Mouse (Mus musculus) left cerebral cortex, postnatal 14 days (tissue): ENCODE results near the gene Homer1. TPM values are rescaled to one million over a fixed set of nuclear protein-coding genes. Genes with fewer than 3 reads are reported as not detected.

ENCODE experiments used
- DNase-seq, 2 experiments: peaks; one replicate each; pipeline ENCODE4 v3.0.0; 2021 to 2022; ENCODE audit warnings: low spot score in 2 of 2, mixed read lengths in 1 of 2
- intact Hi-C: fragments of 180-260 bp; cut with DNase I; formaldehyde crosslinking; loops from one replicate; pipeline ENCODE4 v1.15.1; 2025
- long read RNA-seq, 2 experiments: library from polyadenylated mRNA; stranded (forward); transcript quantifications; one replicate each; pipeline ENCODE4 v2.0.0; 2021
- total RNA-seq, 2 experiments: library from RNA; stranded (reverse); gene quantifications; 2 replicates each; pipeline ENCODE4 v1.2.3; 2021

The Homer1 gene
- total RNA-seq: 100 to 1,000 TPM; 246 to 263 TPM
- long read RNA-seq, experiment 1, full-length matches to known transcripts: 106 of 132 reads
- long read RNA-seq, experiment 1, partial matches to known transcripts: 2 of 132 reads
- long read RNA-seq, experiment 1, other reads (novel, unspliced or antisense): 24 of 132 reads
- long read RNA-seq, experiment 2, full-length matches to known transcripts: 112 of 128 reads
- long read RNA-seq, experiment 2, partial matches to known transcripts: 1 of 128 reads
- long read RNA-seq, experiment 2, other reads (novel, unspliced or antisense): 15 of 128 reads

DNA sequence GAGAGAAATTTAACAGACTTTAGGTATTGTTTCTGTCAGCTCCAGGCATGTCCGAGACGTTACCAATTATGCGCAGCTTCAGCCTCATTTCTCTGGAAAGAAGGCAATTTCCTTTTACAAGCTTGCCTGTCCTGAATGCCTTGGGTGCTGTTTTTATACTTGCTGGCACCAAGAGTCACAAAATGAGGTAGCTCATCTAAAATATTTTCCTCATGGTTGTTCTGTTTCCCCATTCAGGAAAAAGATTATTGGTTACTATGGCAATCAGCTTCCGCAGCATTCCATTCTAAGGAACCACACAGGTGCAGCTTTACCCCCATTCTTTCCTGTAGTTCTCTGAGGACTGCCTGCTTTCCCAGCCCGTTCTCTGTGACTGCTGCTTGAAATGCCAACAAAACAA is at the start of gene Homer1:
TSS of gene Homer1 (plus strand) at position 320 of the 400 bp plus-strand sequence.
- peak in 1 of 2 experiments; percentile 67 for DNase-seq
- intact Hi-C loops: no loop called here

DNA sequence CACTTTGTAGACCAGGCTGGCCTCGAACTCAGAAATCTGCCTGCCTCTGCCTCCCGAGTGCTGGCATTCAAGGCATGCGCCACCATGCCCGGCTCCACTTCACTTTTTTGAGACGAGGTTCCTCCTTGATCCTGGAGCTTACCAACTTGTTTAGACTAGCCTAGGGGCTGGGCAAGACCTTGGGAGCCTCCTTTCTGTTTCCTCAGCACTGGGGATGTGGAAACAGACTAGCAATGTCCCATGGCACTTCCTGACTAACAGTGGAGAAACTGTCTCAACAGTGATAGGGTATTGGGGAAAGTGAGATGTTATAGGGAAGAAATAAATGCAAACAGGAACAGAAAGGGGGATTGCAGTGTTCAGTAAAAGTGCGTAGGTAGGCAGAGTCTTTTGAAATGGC is 47.7 kb upstream of the Homer1 start:
- intact Hi-C loops: no loop called here
- no peak for DNase-seq

DNA sequence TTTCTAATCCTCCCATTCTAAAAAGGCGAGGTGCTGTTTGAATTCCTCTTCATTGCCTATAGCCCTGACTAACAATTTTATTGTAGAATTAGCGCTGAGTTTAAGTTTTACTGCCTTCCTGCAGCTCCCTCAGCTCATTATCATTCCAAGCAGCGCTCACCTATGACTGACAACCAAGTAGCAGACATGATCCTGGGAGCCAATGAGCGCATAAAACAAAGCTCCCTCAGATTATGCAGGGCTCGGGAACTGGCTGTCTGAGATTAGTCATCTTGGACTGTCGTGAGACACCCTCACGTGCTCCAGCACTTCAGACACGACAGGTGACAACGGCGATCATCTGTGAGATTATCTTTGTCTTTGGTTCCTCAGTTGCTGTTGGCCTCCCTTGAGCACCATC is 47.3 kb upstream of the Homer1 start:
- DNase-seq: no peak
- intact Hi-C loops: no loop called here

DNA sequence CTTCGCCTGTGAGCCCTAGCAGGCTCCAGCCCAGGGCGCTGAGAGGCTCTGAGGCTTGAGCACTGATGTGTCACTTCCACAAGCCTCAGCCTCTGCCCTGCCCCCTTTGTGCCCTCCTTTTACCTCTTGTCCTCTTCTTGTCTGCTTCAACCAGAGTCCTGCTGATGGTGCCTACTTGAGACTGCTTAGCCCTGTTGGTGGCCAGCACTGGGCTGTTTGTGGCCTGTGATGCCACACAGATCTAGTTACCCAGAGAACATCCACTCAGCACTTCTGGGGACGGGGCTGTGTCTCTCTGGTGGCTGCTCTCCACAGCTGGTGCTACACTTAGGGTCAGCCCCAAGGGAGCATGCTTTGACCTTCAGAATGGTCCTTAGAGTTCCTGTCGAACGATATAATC is 46.5 kb upstream of the Homer1 start:
- DNase-seq: no peak
- intact Hi-C loops: no loop called here

DNA sequence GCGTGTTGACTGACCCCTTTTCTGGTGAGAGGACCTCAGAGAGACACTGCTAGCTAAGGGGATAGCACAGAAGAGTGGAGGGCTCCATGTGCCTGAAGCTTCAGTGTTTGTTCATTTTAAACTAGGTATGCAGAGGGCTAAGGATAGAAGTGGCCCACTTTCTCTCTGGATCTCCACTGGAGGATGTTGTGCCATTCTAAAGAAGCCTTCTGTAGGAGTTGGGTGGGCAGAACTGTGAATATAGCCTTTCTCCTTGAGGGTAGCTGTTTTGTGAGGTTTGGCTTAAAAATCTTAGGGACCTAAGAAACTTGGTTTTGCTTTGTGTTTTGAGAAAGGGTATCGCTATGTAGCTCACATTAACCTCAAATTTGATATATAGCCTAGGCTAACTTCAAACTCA is 32.3 kb upstream of the Homer1 start:
- intact Hi-C loops: no loop called here
- no peak for DNase-seq

DNA sequence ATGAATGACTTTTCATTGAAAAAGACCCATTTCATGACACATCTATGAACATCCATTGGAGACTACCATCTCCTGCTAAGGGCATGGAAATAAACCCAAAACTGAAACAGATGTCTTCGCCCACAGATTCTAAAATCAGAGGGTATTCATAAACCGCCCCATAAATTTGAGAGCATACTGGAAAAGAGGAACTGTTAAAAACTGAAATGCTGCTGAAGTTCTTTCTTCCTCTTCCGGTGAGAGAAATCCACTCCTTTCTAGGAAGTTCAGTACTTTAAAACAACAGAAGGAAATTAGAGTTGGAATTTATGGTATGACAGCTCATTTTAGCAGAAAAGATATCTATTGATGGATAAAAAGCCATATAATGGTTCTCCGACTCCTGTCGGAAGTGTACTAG is 1.1 kb downstream of the Homer1 start:
- DNase-seq: no peak
- intact Hi-C loops: loop anchor here (5.0 to 10.0 kb wide), 6 partner anchors 88 to 422 kb away; no protein-coding TSS in a partner anchor

DNA sequence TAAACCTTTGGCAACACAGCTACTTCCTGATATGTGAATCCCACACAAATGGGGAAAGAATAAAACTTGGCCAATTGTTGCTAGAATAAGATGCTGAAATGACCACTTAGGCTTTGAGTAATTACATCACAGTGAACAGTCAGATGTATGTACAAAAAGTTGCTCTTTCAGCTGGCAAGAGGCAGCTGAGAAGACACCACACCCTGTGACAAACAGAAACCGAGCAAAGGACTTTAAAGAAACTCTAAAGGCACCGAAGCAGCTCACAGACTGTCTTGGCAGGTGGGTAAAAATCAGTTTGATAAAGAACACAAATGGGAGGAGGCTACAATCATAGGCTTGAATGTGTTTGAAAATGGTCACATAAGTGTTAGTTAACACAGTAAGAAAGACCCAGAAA is 1.6 kb downstream of the Homer1 start:
- no peak for DNase-seq
- intact Hi-C loops: loop anchor here (5.0 to 10.0 kb wide), 6 partner anchors 89 to 421 kb away; no protein-coding TSS in a partner anchor

DNA sequence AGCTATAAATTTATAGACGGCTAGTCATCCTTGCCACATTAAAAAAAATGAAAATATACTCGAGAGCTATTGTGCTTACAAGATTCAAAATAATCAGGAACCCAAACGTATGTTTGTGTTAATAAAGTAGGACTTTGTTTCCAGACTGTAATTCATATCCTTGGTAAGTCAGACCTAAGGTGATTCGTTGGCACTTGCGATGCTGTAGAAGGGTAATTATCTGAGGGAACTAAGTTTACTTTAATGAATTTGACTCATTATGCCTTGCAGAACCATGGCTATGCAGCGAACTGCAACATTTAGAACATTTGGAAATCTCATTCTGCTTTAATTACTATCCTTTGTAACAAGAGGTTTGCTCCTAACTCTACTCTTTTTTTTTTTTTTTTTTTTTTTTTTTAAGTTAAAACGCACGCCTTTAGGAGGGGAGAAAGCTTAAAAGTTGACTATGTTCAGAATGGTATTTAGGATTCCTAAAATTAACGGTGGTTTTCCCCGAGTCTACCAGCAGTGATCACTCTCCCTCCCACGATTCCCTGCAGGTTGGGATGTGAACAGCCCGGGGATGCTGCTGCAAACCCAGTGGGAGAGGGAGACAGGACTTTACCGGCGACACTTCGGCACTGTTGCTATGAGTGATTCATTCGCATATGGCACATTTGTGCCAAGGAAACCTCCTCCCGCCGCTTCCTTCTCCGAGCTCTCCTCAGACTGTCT is 3.6 kb downstream of the Homer1 start:
- no peak for DNase-seq
- intact Hi-C loops: loop anchor here (2.0 to 10.0 kb wide), 7 partner anchors 91 to 552 kb away; no protein-coding TSS in a partner anchor

DNA sequence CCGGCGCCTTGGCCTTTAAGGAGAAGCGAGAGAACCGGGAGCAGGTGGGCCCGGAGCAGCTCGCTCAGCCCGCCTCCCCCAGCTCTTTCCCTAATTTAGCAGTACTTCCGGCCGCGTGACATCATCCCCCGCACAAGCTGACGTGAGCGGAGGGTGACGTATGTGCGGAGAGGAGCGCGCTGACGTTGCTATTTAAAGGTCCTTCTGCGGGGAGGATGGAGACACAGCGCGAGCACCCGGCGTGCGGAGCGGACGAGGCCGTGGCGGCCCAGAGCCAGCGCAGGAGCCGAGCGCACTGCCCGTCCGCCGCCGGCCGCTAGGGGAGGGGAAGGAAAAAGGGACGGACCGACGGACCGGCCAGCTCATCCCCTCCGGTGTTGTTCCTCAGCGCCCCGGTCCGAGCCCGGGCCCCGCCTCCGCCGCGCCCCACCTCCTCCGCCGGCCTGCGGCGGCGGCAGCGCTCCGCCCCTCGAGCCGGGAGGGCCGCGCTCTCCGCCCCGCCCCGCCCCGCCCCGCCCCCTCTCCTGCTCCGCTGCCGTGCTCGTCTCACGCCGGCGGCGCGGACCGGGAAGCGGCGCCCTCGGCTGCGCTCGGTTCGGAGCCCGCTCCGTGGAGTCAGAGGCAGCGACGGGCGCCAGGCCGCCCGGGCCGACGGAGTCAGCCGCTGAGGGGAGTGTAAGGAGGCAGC is 4.3 kb downstream of the Homer1 start:
- DNase-seq: peak; percentile 97

DNA sequence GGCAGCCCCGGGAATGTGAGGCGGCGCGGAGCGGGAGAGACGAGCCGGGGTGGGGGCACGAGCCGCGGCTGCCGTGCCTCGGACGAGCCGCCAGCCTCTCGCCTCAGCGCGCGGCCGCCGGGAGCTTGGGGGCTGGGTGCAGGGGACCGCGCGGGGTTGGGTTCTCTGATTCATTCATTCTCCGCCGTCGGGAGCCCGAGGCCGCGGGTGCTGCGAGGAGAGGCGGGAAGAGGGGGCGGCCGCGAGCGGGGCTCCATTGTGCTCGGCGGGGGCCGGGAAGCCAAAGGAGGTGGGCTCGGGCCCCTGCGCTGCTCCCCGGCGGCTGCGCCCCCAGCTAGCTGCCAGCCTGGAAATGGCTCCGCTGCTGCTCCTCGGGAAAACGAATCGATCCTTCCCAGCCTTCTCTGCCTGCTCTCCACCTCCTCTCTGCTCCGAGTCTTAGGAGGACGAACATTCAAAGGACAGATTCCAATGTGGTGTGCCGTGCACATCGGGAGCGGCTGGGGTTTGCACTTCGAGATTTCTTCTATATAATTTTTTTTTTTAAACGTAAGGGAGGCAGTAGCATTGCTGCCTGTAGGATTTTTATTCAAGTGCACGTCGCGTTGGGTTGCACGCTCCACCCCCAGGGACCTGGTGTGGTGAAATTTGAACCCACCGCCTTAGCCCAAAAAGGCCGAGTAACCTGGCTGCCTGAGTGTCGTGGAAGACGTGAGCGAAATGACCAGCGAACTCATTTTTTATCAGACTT is 5.0 kb downstream of the Homer1 start:
- DNase-seq: peak in 1 of 2 experiments; percentile 44
- intact Hi-C loops: loop anchor here (5.0 to 10.0 kb wide), 8 partner anchors 92 to 418 kb away; partner anchors contain the start of genes Jmy and Tent2

More for the DNA sequence above, 4.3 kb downstream of the Homer1 start:
- intact Hi-C loops: loop anchor here (2.0 to 10.0 kb wide), 7 partner anchors 91 to 553 kb away; no protein-coding TSS in a partner anchor

DNA sequence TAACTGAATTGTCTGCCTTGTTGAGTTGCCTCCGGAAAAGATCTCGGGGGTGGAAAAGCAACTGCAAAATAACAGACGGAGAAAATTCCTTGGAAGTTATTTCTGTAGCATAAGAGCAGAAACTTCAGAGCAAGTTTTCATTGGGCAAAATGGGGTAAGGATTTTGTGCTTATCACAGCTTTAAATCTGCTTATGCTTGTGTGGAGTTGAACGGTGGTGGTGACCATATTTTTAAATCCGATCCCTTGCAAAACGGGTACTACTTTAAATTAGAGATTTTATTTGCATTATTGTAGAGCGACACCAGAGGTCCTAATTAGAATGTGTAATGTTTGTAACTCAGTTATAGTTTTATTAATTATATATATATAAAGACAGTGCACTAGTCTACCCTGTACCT is 5.7 kb downstream of the Homer1 start:
- intact Hi-C loops: loop anchor here (5.0 to 10.0 kb wide), 4 partner anchors 113 to 300 kb away; partner anchors contain the start of genes Jmy and Tent2
- DNase-seq: no peak

DNA sequence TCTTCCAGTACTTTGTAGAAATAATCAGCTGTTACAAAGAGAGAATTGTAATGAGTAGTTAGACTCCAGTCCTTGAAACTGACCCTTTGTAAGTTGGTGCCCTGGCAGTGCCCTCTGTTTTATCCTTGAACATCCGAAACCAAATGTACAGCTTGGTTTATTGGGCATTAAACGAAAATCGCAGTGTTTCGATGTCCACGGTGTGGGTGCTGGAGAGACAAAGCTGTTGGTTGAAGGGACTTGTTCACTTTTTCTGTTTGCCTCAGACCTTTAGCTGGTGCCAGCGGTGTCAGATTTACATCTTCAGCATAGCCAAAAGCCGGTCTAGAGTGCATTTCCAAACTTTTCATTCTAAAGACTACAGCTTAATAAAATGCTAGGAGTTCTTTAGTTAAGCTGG is 6.2 kb downstream of the Homer1 start:
- intact Hi-C loops: loop anchor here (5.0 to 10.0 kb wide), 4 partner anchors 113 to 299 kb away; partner anchors contain the start of genes Jmy and Tent2
- DNase-seq: no peak

DNA sequence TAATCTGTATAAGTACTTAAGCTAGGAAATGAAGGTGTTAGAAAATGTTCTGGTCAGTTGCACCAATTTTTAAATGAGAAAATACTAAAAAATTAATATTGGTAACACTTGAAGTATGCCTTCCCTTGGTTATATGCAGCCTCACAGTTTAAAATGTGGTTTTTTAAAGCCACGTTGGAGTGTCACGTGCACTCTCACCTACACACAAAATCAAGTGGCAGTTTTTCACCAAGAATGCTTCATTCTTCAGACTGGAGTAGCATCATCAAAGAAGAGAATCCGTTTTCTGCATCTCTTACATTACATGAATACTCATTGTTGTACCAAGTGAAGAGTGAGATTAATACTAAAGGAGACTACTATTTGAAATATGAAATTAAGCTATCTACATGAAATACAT is 7.1 kb downstream of the Homer1 start:
- intact Hi-C loops: loop anchor here (5.0 to 10.0 kb wide), 4 partner anchors 114 to 298 kb away; partner anchors contain the start of genes Jmy and Tent2
- DNase-seq: no peak

DNA sequence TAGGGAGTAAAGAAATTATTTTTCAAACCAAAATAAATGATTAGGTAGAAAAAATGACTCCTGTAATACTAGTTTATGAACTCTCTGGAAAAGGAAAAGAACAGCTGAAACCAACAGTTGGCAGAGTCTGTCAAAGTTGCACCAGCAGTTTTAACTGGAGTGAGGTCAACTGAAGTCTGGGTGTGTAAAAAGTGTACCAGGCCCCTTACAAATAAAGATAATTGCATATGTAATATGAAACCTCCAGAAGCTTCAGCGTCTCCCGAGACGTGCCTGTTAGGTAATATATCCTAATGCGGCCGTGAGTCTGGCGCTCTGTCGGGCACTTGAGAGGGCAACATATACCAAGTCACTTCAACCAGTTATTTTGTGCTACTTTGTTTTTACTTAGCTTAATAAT is 8.3 kb downstream of the Homer1 start:
- intact Hi-C loops: loop anchor here (5.0 to 10.0 kb wide), 4 partner anchors 115 to 297 kb away; partner anchors contain the start of genes Jmy and Tent2

DNA sequence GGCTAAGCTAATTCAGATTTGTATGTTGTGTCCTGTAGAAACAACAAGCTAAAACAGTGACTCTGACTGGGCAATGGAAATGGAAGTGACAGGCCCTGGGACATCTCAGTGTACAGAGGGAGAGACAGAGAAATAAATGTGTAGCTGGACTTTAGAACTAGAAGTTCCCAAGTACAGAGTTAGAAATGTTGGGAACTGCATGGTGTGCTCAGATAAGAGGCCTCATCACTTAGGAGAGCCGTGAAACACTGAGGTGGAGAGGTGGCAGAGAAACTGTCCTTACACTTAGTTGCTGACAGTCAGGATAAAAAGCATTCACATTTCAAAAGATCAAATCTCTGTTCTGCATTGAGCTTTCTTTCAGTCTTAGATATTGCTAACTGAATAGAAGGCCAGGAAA is 9.9 kb downstream of the Homer1 start:
- DNase-seq: no peak
- intact Hi-C loops: loop anchor here (5.0 to 10.0 kb wide), 4 partner anchors 117 to 296 kb away; partner anchors contain the start of genes Jmy and Tent2

More for the DNA sequence above, 8.3 kb downstream of the Homer1 start:
- DNase-seq: no peak

DNA sequence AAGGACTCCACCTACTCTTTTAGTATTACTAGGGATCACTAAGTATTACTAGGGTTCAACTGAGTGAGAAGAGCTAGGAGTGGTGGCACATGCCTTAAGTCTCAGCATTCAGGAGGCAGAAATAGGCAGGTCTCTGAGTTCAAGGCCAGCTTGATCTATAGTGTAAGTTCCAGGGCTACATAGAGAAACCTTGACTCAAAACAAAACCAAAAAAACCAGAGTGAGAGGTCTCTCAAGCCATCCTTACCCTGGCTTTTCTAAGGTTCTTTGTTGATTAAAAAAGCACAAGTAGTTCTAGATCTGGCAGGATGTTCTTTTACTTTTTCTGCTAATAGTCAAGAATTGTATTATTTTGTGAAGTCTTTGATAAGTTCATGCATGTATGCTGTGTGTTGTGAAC is 13.1 kb downstream of the Homer1 start:
- intact Hi-C loops: no loop called here
- no peak for DNase-seq

DNA sequence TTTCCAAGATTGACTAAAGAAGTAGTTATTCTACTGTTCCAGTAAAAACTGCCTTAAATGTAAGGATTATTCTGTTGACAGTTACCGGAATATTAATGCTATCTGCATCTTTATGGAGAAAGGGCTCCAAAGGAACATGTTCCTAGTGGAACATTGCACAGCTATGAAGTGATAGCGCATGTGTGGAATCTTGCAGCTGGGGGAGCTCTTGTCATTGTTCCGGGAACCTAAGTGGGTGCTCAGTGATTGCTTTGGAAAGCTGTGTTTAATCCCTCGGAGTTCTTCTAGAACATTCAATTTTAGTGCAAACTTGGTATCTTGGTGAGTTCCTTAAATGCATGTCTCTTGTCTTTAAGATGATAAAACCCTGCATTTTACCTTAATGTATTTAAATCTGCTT is 14.9 kb downstream of the Homer1 start:
- intact Hi-C loops: no loop called here
- peak; percentile 19 to 42 for DNase-seq

DNA sequence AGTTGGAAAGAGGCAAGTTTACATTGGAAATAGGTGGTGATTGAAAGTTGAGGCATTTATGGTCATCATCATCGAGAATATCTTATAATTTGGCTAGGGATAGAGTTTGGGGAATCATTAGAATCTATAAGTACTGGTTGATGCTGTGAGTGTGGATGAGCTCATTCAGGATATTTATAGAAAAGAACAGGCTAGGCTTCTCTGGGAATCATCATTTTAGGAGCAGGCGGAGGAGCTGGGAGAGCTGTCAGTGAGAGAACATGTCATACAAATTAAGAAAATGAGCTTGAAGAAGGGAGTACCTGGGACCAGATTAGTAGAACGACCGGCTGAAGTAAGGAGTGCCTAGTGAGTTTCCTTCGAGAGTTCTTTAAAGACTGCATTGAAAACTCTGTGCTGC is 20.7 kb downstream of the Homer1 start:
- peak in 1 of 2 experiments; percentile 26 for DNase-seq
- intact Hi-C loops: no loop called here

DNA sequence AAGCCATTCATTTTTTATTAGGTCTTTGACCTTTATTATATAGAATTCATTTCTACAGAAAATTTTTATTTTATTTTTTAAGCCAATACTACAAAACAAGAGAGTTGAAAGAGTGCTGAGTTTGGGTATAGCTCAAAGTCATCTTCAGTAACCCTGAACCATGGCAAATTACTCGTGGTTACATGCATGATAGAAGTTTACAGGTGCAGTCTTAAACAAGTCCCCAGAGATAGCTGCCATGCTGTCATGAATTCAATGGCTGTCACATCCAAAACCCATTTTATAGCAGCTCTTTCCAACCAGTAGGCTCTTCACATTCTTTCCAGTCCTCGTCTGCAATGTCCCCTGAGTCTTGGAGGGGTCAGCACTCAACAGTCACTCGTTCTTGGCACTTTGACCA is 26.9 kb downstream of the Homer1 start:
- intact Hi-C loops: no loop called here
- DNase-seq: no peak
